Mouse (Mus musculus) hindlimb bud, embryonic 11.5 days (tissue): ENCODE results near the gene Gpd1.
"Not testable (repeated sequence)": the region's sequence is repeated elsewhere in the genome, so short reads cannot be mapped to it uniquely, and the experiment has no call there.

Experiments used
- DNase-seq: peaks from one replicate; pipeline ENCODE4 v3.0.0-alpha.2; 2012; ENCODE audit warnings: low read depth, low spot score; ENCODE audit errors: extremely low spot score

Gene Gpd1

GRCm38 (mm10) chr15:99771601-99772276 lies 54.4 kb downstream of the Gpd1 start:
- no peak for DNase-seq

GRCm38 (mm10) chr15:99772277-99772880 lies 55.1 kb downstream of the Gpd1 start:
- no peak for DNase-seq

- DNase-seq, result not testable (repeated sequence)
Measured at GRCm38 (mm10) chr15:99772881-99772924, 55.4 kb downstream of the Gpd1 start, which contains the start of gene Cers5. TSS of gene Cers5 (minus strand) at chr15:99772885.

- DNase-seq, result no peak
Measured at GRCm38 (mm10) chr15:99772925-99773324, 55.6 kb downstream of the Gpd1 start.
